Mouse (Mus musculus): Measurements from ENCODE around the gene Casc4. TPM values are rescaled to one million over a fixed set of nuclear protein-coding genes. Genes with fewer than 3 reads are reported as not detected.

Gene Casc4
- polyA plus RNA-seq, 1 experiment from 2014 or later = 15.7 TPM

- H3K9ac ChIP-seq (ENCODE audit: low read length) = no peak overlapping the region
- ATAC-seq (ENCODE audit: low FRiP score, low TSS enrichment) (no peak), DNase-seq (ENCODE audit: low spot score) (no peak)
- no peak overlapping the region for H3K27ac ChIP-seq (replicated peaks)
- TF ChIP-seq CTCF (IDR thresholded peaks at IDR 0.05; ENCODE audit: low read depth) (no peak), EP300 (optimal IDR thresholded peaks at IDR 0.05) (no peak)
- no peak overlapping the region for H3K4me2 ChIP-seq (replicated peaks; ENCODE audit: low read depth)
- no peaks in the 10 kb centered on the region for H3K9me3 ChIP-seq (ENCODE audit: control insufficient read depth, low read length)
- no peaks in the 10 kb centered on the region for H3K36me3 ChIP-seq (ENCODE audit: control insufficient read depth, insufficient read depth, low read length)
- H3K27me3 ChIP-seq (ENCODE audit: control insufficient read depth, insufficient read depth, low read length) = no peaks in the 10 kb centered on the region
- no peak overlapping the region for H3K4me3 ChIP-seq (ENCODE audit: low read depth, low read length)
- no peaks in the 10 kb centered on the region for H3K4me1 ChIP-seq (replicated peaks; ENCODE audit: control insufficient read depth, insufficient read depth)
- 70% methylated on average over 5 of the region's 5 CpGs for WGBS
Measured at GRCm38 (mm10) chr2:121859380-121859980, 7.3 kb upstream of the Casc4 start.

- Histone ChIP-seq H3K36me3 (ENCODE audit: control insufficient read depth, insufficient read depth, low read length) (no peaks in the 10 kb centered on the region), H3K27me3 (ENCODE audit: control insufficient read depth, insufficient read depth, low read length) (no peaks in the 10 kb centered on the region), H3K4me2 (replicated peaks; ENCODE audit: low read depth) (peak overlapping the region; percentile 96), H3K9me3 (ENCODE audit: control insufficient read depth, low read length) (no peaks in the 10 kb centered on the region), H3K27ac (replicated peaks) (peak overlapping the region; percentile 63; the same call in 1 of the 2 replicates), H3K4me3 (ENCODE audit: low read depth, low read length) (peak overlapping the region; percentile 77), H3K9ac (ENCODE audit: low read length) (peak overlapping the region; percentile 76), H3K4me1 (replicated peaks; ENCODE audit: control insufficient read depth, insufficient read depth) (no peaks in the 10 kb centered on the region)
- ATAC-seq (ENCODE audit: low FRiP score, low TSS enrichment) (no peak), DNase-seq (ENCODE audit: low spot score) (peak; percentile 17)
- WGBS = under 1% methylated on average over 18 of the region's 18 CpGs
- TF ChIP-seq EP300 (optimal IDR thresholded peaks at IDR 0.05) (no peak), CTCF (IDR thresholded peaks at IDR 0.05; ENCODE audit: low read depth) (no peak)
Measured at GRCm38 (mm10) chr2:121866071-121866601, 634 bp upstream of the Casc4 start.

GRCm38 (mm10) chr2:121867051-121867928 lies 520 bp downstream of the Casc4 start:
- Histone ChIP-seq H3K4me3 (ENCODE audit: low read depth, low read length) (peak overlapping the region; percentile 77), H3K27me3 (ENCODE audit: control insufficient read depth, insufficient read depth, low read length) (no peaks in the 10 kb centered on the region), H3K36me3 (ENCODE audit: control insufficient read depth, insufficient read depth, low read length) (no peaks in the 10 kb centered on the region), H3K4me1 (replicated peaks; ENCODE audit: control insufficient read depth, insufficient read depth) (no peaks in the 10 kb centered on the region), H3K27ac (replicated peaks) (peak overlapping the region; percentile 65), H3K9ac (ENCODE audit: low read length) (peak overlapping the region; percentile 76), H3K9me3 (ENCODE audit: control insufficient read depth, low read length) (no peaks in the 10 kb centered on the region), H3K4me2 (replicated peaks; ENCODE audit: low read depth) (peak overlapping the region; percentile 96)
- DNase-seq (ENCODE audit: low spot score) = peak; percentile 27
- no peak; the same call in 1 of the 2 replicates for ATAC-seq (ENCODE audit: low FRiP score, low TSS enrichment)
- WGBS = under 1% methylated on average over 59 of the region's 63 CpGs
- no peak for TF ChIP-seq EP300 (optimal IDR thresholded peaks at IDR 0.05)
- TF ChIP-seq CTCF (IDR thresholded peaks at IDR 0.05; ENCODE audit: low read depth) = no peak

GRCm38 (mm10) chr2:121879506-121879905 lies 12.7 kb downstream of the Casc4 start:
- TF ChIP-seq EP300 (optimal IDR thresholded peaks at IDR 0.05) = no peak
- TF ChIP-seq CTCF (IDR thresholded peaks at IDR 0.05; ENCODE audit: low read depth) = no peak
- no peak overlapping the region for H3K4me2 ChIP-seq (replicated peaks; ENCODE audit: low read depth)
- H3K9me3 ChIP-seq (ENCODE audit: control insufficient read depth, low read length) = no peaks in the 10 kb centered on the region
- no peak overlapping the region for H3K9ac ChIP-seq (ENCODE audit: low read length)
- DNase-seq (ENCODE audit: low spot score) (no peak), ATAC-seq (ENCODE audit: low FRiP score, low TSS enrichment) (no peak)
- H3K36me3 ChIP-seq (ENCODE audit: control insufficient read depth, insufficient read depth, low read length) = no peaks in the 10 kb centered on the region
- no peak overlapping the region for H3K4me3 ChIP-seq (ENCODE audit: low read depth, low read length)
- H3K27me3 ChIP-seq (ENCODE audit: control insufficient read depth, insufficient read depth, low read length) = no peaks in the 10 kb centered on the region
- H3K4me1 ChIP-seq (replicated peaks; ENCODE audit: control insufficient read depth, insufficient read depth) = no peaks in the 10 kb centered on the region
- H3K27ac ChIP-seq (replicated peaks) = no peak overlapping the region
- WGBS = 48% methylated on average over 1 of the region's 1 CpGs

- WGBS = 33% methylated on average over 1 of the region's 1 CpGs
- no peak for TF ChIP-seq CTCF (IDR thresholded peaks at IDR 0.05; ENCODE audit: low read depth)
- no peak for TF ChIP-seq EP300 (optimal IDR thresholded peaks at IDR 0.05)
- no peak for ATAC-seq (ENCODE audit: low FRiP score, low TSS enrichment)
Measured at GRCm38 (mm10) chr2:121885509-121886106, 18.8 kb downstream of the Casc4 start.

More at GRCm38 (mm10) chr2:121885509-121886106, 18.8 kb downstream of the Casc4 start:
- Histone ChIP-seq H3K4me1 (replicated peaks; ENCODE audit: control insufficient read depth, insufficient read depth) (no peaks in the 10 kb centered on the region), H3K9me3 (ENCODE audit: control insufficient read depth, low read length) (no peaks in the 10 kb centered on the region), H3K4me2 (replicated peaks; ENCODE audit: low read depth) (no peak overlapping the region), H3K36me3 (ENCODE audit: control insufficient read depth, insufficient read depth, low read length) (no peaks in the 10 kb centered on the region), H3K27me3 (ENCODE audit: control insufficient read depth, insufficient read depth, low read length) (no peaks in the 10 kb centered on the region), H3K27ac (replicated peaks) (no peak overlapping the region), H3K4me3 (ENCODE audit: low read depth, low read length) (no peak overlapping the region), H3K9ac (ENCODE audit: low read length) (no peak overlapping the region)
- no peak for DNase-seq (ENCODE audit: low spot score)
